In genomic region chr5:53317885-53318466, GRCm38 (mm10) we compare ENCODE assay signal across 19 mouse cellular contexts. TPM values are rescaled to one million over a fixed set of nuclear protein-coding genes. Genes with fewer than 3 reads are reported as not detected.
DNase-seq lines count a peak whose midpoint lies in the region; ATAC-seq and TF ChIP-seq lines count a peak whose summit lies in the region.
"Had no signal": no experiment of that assay in that cellular context is flagged by ENCODE, and none has a peak within 500 bp of the region (broad histone marks: within the 10 kb centered on the region; RNA-seq: fewer than 3 reads in every experiment).

No protein-coding gene starts in this region.

- WGBS in intestine, embryonic 14.5 days: 52% methylated on average over 7 of the region's 7 CpGs
- 72% methylated on average over 7 of the region's 7 CpGs for WGBS in intestine, postnatal 0 days
- WGBS in kidney, postnatal 0 days: 45% methylated on average over 7 of the region's 7 CpGs
- WGBS in stomach, postnatal 0 days: 69% methylated on average over 7 of the region's 7 CpGs

- TF ChIP-seq EP300 in stomach, postnatal 0 days (optimal IDR thresholded peaks at IDR 0.05): no peak

- H3K27ac ChIP-seq in intestine, embryonic 14.5 days (ENCODE audit: low read depth): no peak overlapping the region
- no peak overlapping the region for H3K27ac ChIP-seq in intestine, postnatal 0 days (ENCODE audit: low read depth, low read length)
- no peak overlapping the region for H3K27ac ChIP-seq in kidney, postnatal 0 days
- H3K27ac ChIP-seq in stomach, postnatal 0 days (replicated peaks): no peak overlapping the region
- H3K27ac ChIP-seq: embryonic facial prominence, embryonic 10.5 days; forebrain, embryonic 13.5 days; hindbrain, embryonic 12.5 days had no signal

- H3K4me1 ChIP-seq in intestine, embryonic 14.5 days (replicated peaks; ENCODE audit: control insufficient read depth, insufficient read depth, low read length): no peaks in the 10 kb centered on the region
- no peaks in the 10 kb centered on the region for H3K4me1 ChIP-seq in intestine, postnatal 0 days (replicated peaks; ENCODE audit: control insufficient read depth, insufficient read depth, low read length)
- H3K4me1 ChIP-seq in kidney, postnatal 0 days (replicated peaks; ENCODE audit: insufficient read depth, low read length): no peaks in the 10 kb centered on the region
- H3K4me1 ChIP-seq in stomach, postnatal 0 days (replicated peaks; ENCODE audit: control insufficient read depth, insufficient read depth): no peaks in the 10 kb centered on the region

- peak; percentile 55; the same call in 1 of the 2 replicates for ATAC-seq in intestine, embryonic 14.5 days (replicated peaks; ENCODE audit: low FRiP score, low TSS enrichment, low read depth)
- no peak for ATAC-seq in intestine, postnatal 0 days
- ATAC-seq in kidney, postnatal 0 days (replicated peaks; ENCODE audit: low FRiP score, low read depth): 0 out of 2 replicates have a peak, but pooled peaks have one; percentile 29
- ATAC-seq in stomach, postnatal 0 days (ENCODE audit: low FRiP score, low TSS enrichment): 0 out of 2 replicates have a peak, but pooled peaks have one; percentile 32
- no peak for ATAC-seq in megakaryocyte progenitor cell, adult 5-6 weeks (replicated peaks; ENCODE audit: poor library complexity)
- ATAC-seq: forebrain, embryonic 13.5 days; hindbrain, embryonic 16.5 days had no signal

- no peak overlapping the region for H3K4me2 ChIP-seq in intestine, embryonic 14.5 days (ENCODE audit: low read length)
- no peak overlapping the region for H3K4me2 ChIP-seq in intestine, postnatal 0 days (replicated peaks; ENCODE audit: low read depth)
- no peak overlapping the region for H3K4me2 ChIP-seq in kidney, postnatal 0 days (ENCODE audit: low read length)
- H3K4me2 ChIP-seq in stomach, postnatal 0 days (replicated peaks; ENCODE audit: low read depth): no peak overlapping the region
- H3K4me2 ChIP-seq: forebrain, embryonic 13.5 days; hindbrain, embryonic 12.5 days had no signal

- no peaks in the 10 kb centered on the region for H3K9me3 ChIP-seq in intestine, embryonic 14.5 days (ENCODE audit: control insufficient read depth, low read length)
- no peaks in the 10 kb centered on the region for H3K9me3 ChIP-seq in intestine, postnatal 0 days (ENCODE audit: control insufficient read depth)
- H3K9me3 ChIP-seq in kidney, postnatal 0 days (replicated peaks; ENCODE audit: low read length): no peaks in the 10 kb centered on the region
- no peaks in the 10 kb centered on the region for H3K9me3 ChIP-seq in stomach, postnatal 0 days (ENCODE audit: control insufficient read depth, low read length)
- H3K9me3 ChIP-seq: embryonic facial prominence, embryonic 10.5 days; forebrain, embryonic 13.5 days; hindbrain, embryonic 12.5 days had no signal

- H3K36me3 ChIP-seq in intestine, embryonic 14.5 days (ENCODE audit: control insufficient read depth, insufficient read depth, low read length): no peaks in the 10 kb centered on the region
- no peaks in the 10 kb centered on the region for H3K36me3 ChIP-seq in intestine, postnatal 0 days (ENCODE audit: control insufficient read depth, insufficient read depth)
- no peaks in the 10 kb centered on the region for H3K36me3 ChIP-seq in kidney, postnatal 0 days (ENCODE audit: insufficient read depth, low read length)
- no peaks in the 10 kb centered on the region for H3K36me3 ChIP-seq in stomach, postnatal 0 days (ENCODE audit: control insufficient read depth, insufficient read depth, low read length)
- H3K36me3 ChIP-seq: embryonic facial prominence, embryonic 10.5 days; hindbrain, embryonic 12.5 days had no signal

- no peak overlapping the region for H3K4me3 ChIP-seq in intestine, embryonic 14.5 days (ENCODE audit: low read depth, low read length)
- no peak overlapping the region for H3K4me3 ChIP-seq in intestine, postnatal 0 days (ENCODE audit: low read depth, low read length)
- H3K4me3 ChIP-seq in kidney, postnatal 0 days (replicated peaks; ENCODE audit: low read depth, low read length): no peak overlapping the region
- H3K4me3 ChIP-seq in stomach, postnatal 0 days (ENCODE audit: low read depth, low read length): no peak overlapping the region
- H3K4me3 ChIP-seq: embryonic facial prominence, embryonic 10.5 days; forebrain, embryonic 13.5 days; hindbrain, embryonic 12.5 days had no signal

- no peak overlapping the region for H3K9ac ChIP-seq in intestine, embryonic 14.5 days (ENCODE audit: low read length)
- no peak overlapping the region for H3K9ac ChIP-seq in intestine, postnatal 0 days (ENCODE audit: low read depth, low read length)
- no peak overlapping the region for H3K9ac ChIP-seq in kidney, postnatal 0 days (ENCODE audit: low read depth, low read length)
- H3K9ac ChIP-seq in stomach, postnatal 0 days (ENCODE audit: low read length): no peak overlapping the region
- H3K9ac ChIP-seq: forebrain, embryonic 13.5 days; forebrain, postnatal 0 days; hindbrain, embryonic 12.5 days had no signal

- no peaks in the 10 kb centered on the region for H3K27me3 ChIP-seq in intestine, embryonic 14.5 days (replicated peaks; ENCODE audit: control insufficient read depth, insufficient read depth, low read length)
- H3K27me3 ChIP-seq in intestine, postnatal 0 days (replicated peaks; ENCODE audit: control insufficient read depth, insufficient read depth, low read length): no peaks in the 10 kb centered on the region
- H3K27me3 ChIP-seq in kidney, postnatal 0 days (ENCODE audit: insufficient read depth, low read length): no peaks in the 10 kb centered on the region
- H3K27me3 ChIP-seq in stomach, postnatal 0 days (ENCODE audit: control insufficient read depth, insufficient read depth, low read length): no peaks in the 10 kb centered on the region
- H3K27me3 ChIP-seq: forebrain, embryonic 13.5 days; hindbrain, embryonic 12.5 days had no signal

- TF ChIP-seq CTCF in intestine, postnatal 0 days (IDR thresholded peaks at IDR 0.05; ENCODE audit: low read depth): no peak
- no peak for TF ChIP-seq CTCF in kidney, postnatal 0 days (IDR thresholded peaks at IDR 0.05; ENCODE audit: low read depth)
- no peak for TF ChIP-seq CTCF in stomach, postnatal 0 days (IDR thresholded peaks at IDR 0.05; ENCODE audit: low read depth)

- peak; percentile 54 for DNase-seq in intestine, embryonic 14.5 days (ENCODE audit: low spot score)
- peak; percentile 70 for DNase-seq in kidney, postnatal 0 days (ENCODE audit: low spot score)
- no peak for DNase-seq in kidney, postnatal 36 days
- DNase-seq in skeletal muscle tissue, adult 2 months (ENCODE audit: low read depth, low spot score): peak; percentile 46
- no peak for DNase-seq in stomach, postnatal 0 days (ENCODE audit: low spot score)
- DNase-seq: adrenal gland, adult 2 months; adrenal gland, postnatal 25 days; cerebellum, adult 2 months; cerebellum, postnatal 10 days; gastrocnemius, postnatal 25 days; heart, postnatal 10 days; heart, postnatal 4 days had no signal

RNA-seq across cellular contexts. Expression of gene Smim20, which starts 51.1 kb away (rescaled TPM):
- polyA plus RNA-seq in intestine, embryonic 14.5 days (2014; fragmentation: Nextera tagmentation; extraction: Ambion mirVana): 103 and 109 TPM in 2 replicates
- polyA plus RNA-seq in intestine, postnatal 0 days (2015; fragmentation: Nextera tagmentation; extraction: Ambion mirVana): 160 and 162 TPM in 2 replicates
- 135 and 143 TPM in 2 replicates for polyA plus RNA-seq in kidney, postnatal 0 days (2015; fragmentation: Nextera tagmentation; extraction: Ambion mirVana)
- polyA plus RNA-seq in stomach, postnatal 0 days (2015; fragmentation: Nextera tagmentation; extraction: Ambion mirVana): 80.2 and 82.9 TPM in 2 replicates
- 62.7 and 65.7 TPM in 2 replicates for total RNA-seq in megakaryocyte progenitor cell, adult 5-6 weeks (2015)
- total RNA-seq in megakaryocyte progenitor cell, adult 5-6 weeks (2017): 46.7 and 56.9 TPM in 2 replicates

Comparison
In these comparisons a context has a peak if more than half of its experiments do, and no peak if none do; other contexts are left out.
1. ATAC-seq: peak in intestine, embryonic 14.5 days (single experiment), kidney, postnatal 0 days (single experiment) and stomach, postnatal 0 days (single experiment); none in intestine, postnatal 0 days (single experiment) and megakaryocyte progenitor cell, adult 5-6 weeks (single experiment).
2. DNase-seq: peak in intestine, embryonic 14.5 days (single experiment), kidney, postnatal 0 days (single experiment) and skeletal muscle tissue, adult 2 months (single experiment); none in kidney, postnatal 36 days (0 of 2) and stomach, postnatal 0 days (single experiment).